Mouse (Mus musculus) liver (tissue): Measurements from ENCODE around the gene Usp16.

ENCODE experiments used
- DNase-seq: peaks from one replicate; pipeline ENCODE4 v3.0.0-alpha.2; 2020; ENCODE audit warnings: mixed read lengths

The Usp16 gene

DNA sequence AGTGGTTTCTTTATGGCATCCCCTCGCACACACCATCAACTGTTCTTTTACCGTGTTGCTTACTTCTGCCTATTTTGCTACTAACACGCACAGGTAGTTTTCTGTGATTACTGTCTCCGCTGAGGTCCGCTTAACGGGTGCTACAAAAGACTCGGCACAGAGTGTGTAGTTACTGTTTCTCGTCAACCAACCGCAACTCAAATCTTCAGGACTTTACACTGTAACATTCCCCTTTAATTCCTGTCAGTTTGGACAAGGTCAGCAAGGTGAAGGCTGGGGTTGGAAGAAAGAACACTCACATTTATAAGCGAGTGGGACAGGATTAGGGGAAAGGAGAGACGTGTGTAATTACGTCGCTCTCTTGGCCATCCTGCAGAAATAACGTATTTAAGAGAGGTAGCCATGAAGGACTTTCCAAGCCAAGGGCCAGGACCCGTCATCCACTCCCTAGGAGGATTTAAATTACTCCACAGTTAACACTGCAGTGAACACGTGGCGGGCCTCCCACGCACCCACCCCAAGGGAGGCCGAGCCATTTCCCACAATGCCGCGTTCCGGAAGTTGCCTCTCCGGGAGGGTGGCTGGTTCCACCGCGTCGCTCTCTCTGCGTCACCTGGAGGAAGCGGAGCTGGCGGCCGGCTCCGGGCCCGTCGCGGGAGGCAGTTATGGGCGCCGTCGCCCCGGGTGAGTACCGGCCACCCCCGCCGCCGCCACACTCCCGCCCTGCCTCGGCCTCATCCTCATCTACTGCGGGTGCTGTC, at the start of gene Usp16:
Usp16 (plus strand) TSS at position 285 of the 761 bp plus-strand sequence.
- peak; percentile 90 for DNase-seq

DNA sequence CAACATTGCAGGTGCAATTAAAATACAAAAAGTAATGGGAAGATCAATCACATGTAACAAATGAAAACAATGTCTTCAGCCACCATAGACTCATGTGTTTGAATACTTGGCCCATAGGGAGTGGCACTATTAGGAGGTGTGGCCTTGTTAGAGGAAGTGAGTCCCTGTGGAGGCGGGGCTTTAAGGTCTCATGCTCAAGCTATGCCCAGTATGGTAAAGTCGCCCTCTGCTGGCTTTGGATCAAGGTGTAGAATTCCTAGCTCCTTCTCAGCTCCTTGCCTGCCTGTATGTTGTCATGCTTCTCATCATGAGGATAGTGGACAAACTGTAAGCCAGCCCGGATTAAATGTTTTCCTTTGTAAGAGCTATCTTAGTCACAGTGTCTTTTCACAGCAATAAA, 49.5 kb upstream of the Usp16 start:
- DNase-seq: peak; percentile 69

DNA sequence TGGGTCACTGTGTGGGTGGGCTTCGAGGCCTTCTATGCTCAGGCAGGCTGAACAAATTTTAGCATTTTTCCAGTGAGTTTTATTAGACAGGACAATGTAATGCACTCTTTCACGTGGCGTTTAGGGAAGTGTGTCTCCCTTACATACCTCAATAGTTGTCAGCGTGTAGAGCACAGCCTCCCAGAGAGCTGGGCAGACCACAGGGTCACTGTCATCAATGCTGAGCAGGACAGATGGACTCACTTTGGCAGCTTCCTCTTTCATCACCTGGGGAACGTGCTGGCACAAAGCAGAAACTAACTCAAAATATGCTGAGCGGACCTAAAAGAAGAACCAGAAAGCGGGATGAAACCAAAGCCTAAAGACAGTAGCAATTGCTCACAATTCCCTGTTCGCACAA, 33.8 kb upstream of the Usp16 start:
- no peak for DNase-seq

DNA sequence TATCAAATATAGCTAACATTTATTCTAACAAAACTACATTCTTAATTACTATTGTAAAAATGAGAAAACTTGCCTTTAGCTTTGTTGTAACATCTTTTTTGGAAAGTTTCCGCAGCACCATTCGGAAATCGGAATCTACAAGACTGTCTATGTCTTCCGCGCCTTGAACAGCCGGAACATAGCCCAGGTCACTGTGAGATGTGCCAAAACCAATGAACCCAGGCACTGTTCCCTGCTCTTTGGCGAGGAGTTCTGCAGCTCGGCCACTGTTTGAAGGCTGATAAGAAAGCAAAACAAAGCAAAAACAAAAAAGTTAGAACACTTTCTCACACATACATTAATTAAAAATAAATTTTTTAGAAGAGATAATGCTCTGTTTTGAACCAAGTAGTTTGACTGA, 27.0 kb upstream of the Usp16 start:
- DNase-seq: no peak

DNA sequence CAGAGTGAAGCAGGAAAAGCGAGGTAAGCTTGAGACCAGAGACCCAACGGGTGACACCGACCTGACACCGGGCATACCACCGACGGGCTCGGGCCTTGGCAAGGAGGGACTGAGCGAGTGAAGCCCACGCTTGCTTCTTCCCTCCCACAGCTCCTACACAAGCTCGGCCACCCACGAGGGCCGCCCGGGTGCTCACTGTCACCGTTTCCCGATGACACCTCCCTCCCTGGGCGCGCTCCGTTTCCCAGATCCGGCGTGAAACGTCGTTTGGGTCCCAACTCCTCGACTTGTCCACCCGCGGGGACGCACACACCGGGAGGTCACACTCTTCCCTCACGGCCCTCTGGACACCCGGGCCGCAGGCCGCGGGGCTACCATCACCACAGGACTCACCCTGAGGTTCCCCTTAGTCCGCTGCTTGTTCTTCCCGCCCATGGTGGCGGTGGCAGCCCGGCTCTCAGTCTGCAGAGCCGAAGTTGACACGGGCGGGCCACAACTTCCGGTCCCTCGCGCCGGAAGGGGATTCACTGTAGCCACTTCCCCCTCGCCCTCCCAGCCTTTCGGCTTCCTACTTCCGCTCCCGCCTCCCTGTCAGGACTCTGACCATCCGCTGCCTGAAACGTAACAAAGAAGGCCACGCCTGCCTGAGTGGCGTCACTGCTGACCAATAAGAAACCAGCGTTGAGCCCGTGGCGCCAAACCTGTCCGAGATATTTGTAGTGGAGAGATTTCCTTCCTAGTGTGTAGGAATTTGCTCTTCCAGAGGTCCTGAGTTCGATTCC, 22.3 kb upstream of the Usp16 start, which contains the start of gene Ltn1:
Ltn1 (minus strand) TSS at position 580 of the 782 bp plus-strand sequence.
- peak; percentile 97 for DNase-seq

DNA sequence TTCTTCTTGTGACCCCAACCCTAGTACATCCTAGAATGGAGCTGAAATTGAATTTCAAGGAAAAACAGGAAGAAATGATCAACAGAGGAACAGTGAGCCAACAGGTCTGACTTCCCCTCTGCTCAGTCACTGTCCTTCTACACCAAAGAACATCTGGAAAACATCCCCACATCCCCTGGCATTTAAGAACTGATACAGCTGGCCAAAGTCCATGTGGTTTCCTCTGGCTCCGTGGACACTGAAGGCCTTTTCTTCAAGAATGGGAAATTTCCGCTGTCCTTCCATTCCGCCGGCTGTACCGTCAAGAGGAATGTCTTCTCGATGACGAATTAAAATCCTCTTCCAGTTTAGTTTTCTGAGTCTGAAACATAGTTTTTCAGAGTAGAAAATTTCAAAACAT, 20.2 kb upstream of the Usp16 start:
- DNase-seq: no peak

DNA sequence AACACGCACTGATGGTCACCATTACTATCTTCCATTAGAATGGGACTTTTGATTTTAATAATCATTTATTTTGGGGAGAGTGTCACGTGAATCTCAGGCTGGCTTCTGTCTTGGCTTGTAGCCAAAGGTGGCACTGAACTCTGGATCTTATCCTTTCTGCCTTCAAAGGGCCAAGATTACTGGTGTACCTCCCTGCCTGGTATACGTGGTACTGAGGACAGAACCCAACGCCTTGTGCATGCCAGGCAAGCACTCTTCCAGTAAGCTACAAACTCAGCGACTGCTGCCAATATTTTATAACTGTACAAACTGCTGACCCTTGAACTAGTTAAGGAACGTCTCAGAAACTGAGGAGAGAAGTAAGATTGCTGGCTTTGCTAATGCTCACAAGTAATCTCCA, 19.6 kb upstream of the Usp16 start:
- DNase-seq: no peak

DNA sequence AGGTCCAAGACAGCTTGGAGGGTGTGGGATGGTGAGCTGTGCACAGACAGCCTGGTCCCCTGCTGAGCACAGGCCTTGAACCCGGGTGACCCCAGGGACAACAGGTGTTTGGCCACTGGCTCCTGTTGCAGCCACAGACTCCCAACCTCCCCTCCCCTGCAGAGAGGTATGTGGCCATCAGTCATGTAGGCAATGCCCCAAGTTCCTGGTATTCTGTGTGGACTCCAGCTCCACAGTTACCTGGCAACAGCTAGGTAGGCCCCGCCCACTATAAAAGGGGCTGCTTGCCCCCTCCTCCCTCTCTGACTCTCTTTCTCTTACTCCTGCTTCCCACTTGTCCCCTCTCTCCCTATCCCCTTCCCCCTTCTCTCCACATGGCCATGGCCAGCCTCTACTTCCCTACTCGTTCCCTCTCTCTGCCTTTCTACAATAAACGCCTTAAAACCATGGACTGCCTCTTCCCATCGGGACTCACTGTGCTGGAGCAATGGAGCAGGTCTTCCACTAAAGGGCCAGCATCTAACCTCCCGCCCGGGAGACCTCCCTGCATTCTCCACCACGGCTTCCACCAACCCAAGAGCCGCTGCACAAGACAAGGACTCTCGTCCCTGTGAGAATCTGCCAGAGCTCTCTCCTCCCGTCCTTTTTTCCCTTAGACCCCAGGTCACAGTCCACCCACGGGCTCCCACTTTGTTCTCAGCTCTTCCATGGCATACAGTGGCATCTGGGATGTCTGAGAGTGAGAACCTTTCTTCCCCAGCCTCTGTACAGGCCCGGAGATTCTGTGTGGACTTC, 18.9 kb upstream of the Usp16 start:
- DNase-seq: no peak

DNA sequence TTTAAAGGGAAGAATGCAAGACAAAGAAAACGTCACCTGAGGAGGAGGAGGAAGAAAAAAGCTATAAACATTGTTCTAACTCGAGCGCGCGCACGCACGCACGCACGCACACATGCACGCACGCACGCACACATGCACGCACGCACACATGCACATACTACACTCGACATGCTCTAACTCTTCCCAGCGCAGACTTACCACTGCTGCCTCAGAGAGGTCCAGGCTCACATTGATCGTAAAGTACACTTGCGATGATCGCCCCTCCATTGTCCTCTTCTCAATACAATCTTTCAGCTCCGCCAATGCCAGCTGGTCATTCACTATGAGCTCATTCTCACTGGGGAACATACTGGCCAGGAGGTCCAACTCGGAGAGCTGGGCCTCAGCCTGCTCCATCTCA, 17.4 kb upstream of the Usp16 start:
- DNase-seq: no peak

DNA sequence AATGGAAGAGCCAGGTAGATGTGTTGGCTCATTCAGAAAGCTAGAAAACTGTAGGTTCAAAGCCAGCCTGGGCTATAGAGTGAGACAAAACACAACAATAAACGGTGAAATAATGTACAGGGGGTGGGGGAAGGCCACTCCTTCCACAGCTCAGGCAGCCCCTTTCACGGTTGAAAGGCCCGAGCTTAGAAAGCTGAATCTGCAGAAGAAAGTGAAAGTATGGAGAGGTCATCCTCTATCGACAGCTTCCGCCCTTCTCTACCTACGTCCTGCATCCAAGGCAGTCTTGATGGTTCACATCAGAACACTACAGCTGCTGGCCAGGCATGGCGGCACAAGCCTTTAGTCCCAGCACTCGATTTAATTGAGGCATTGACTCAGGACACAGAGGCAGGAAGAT, 15.8 kb upstream of the Usp16 start:
- DNase-seq: no peak

DNA sequence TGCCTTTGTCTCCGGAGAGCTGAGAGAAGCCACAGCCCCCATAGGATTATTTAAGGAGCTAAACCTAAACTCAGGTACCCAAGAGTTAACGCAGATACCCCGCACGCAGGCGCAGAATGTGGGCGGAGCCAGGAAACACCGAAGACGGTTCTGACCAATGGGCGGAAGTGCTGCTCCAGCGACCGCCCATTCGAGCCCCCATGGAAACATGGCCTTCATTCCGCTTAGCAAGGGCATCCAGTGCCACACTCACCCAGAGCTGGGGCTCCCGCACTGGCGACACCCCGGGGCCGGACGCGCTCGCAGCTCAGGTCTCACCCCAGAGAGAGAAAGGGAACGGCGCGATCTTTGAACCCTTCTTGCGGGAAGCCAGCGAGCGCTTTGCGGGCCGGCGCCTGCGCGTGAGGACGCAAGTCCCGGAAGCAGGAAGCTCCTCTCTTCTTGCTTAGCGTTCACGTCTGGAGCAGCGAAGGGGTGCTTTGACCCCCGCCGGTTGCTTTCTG, 14.3 kb upstream of the Usp16 start, which contains the start of gene Rwdd2b:
Rwdd2b (minus strand) TSS at position 390 of the 503 bp plus-strand sequence.
- DNase-seq: peak; percentile 95

DNA sequence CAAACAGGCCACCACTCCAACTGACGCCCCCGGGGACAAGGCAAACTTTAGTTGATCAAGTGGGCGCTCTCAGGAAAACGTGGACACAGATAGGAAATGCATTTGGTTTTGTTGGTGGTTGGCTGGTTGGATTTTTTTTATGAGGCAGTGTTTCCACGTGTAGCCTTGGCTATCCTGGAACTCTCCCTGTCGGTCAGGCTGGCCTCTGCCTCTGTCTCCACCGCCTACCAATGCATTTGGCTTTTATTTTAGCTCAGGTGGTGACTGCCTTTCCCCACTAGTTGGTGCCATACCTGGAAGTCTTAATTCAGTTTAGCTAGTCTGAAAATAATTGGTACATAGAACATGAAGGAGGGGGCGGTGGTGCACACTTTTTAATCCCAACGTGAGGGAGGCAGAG, 13.4 kb upstream of the Usp16 start:
- peak; percentile 33 for DNase-seq

DNA sequence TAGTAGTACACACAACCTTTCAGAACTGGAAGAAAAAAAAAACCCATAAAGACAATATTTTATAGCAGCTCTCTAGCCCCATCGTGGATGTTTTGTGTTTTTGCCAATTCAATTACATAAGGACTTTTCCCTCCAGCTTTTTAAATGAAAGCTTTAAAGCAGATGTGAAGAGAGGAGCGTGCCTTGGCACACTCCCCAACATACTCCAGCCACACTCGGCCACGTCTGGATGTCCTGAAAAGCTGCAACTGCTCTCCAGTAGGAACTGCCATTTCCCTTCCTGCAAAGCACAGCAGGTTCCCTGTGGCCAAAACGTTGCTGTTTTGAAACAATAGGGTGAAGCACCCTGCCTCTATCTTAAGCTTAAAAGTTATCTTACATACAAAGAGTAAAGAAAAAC, 12.2 kb upstream of the Usp16 start:
- DNase-seq: no peak

DNA sequence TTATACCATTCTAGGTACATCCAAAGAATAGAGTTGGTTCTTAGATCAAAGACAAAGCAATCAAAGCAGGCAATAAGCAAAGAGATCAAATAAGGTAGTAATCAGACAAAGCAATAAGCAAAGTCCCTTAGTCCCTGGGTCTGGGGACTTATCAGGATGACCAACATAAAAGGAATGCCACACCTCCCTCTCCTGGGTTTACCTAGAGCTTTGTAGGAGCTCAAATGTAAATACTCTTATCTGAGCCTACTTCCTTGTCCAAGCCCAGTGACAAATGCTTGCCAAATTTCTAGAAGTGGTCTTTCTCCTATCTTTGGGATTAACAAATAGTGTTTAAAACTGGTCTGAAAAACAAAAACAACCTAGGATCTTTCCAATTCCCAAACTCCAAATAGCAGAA, 11.3 kb upstream of the Usp16 start:
- DNase-seq: no peak

DNA sequence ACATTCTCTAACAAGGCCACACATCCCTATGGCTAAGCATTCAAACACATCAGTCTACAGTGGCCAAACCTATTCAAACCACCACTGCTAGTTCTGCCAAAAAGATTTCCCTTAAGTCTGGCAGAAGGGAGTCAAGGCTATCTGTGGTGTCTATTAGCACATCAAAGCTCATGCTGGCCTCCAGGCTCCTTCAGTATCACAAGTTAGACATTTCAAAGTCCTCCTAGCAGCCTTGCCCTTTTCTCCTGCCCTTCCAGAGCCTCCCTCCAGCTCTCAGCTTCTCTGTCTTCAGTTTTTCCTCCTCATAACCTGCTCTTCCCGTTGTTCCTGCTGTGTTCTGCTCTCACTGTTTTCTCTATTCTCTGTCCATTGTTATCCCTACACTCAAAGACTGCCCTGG, 10.4 kb upstream of the Usp16 start:
- DNase-seq: no peak

DNA sequence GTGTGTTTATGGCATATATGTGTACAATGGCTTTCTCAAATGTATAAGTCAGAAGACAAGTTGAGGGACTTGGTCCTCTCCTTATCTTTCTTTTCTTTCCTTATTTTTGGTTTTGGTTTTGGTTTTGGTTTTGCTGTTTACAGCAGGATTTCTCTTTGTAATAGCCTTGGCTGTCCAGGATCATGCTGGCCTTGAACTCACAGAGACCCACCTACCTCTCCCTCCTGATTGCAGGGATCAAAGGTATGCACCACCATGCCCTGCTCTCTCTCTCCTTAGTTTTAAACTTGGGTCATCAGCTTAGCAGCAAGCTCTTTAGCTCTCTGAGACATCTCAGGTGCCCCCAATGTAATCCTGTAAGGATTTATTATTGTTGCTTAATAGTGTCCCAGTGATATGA, 9.4 kb upstream of the Usp16 start:
- no peak for DNase-seq

DNA sequence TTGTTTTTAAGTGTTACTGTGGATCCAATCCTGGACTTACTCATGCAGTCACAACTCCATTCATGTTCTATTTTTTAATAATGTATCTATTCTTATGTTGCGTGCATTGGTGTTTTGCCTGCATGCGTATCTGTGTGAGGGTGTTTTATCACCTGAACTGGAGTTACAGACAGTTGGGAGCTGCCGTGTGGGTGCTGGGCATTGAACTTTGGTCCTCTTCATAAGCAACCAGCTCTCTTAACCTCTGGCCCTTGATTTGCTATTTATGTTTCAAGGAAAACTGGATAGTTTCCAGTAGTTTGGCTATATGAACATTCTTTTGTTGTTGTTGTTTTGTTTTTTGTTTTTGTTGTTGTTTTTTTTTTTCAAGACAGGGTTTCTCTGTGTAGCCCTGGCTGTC, 9.0 kb upstream of the Usp16 start:
- DNase-seq: no peak

DNA sequence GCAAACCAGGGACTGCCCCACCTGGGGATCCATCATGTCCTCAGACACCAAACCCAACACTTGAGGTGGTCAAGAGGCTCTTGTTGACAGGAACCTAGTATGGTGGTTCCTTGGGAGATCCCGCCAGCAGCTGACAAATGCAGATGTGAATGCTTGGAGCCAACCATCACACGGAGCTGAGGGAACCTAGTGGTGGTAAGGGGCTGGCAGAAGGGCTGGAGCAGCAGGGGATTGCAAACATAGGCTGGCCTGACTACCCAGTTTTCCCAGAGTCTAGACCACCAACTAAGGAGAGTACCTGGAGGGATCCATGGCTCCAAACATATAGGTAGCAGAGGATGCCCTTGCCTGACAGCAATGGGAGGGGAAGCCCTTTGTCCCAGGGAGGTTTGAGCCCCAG, 1.3 kb upstream of the Usp16 start:
- no peak for DNase-seq

DNA sequence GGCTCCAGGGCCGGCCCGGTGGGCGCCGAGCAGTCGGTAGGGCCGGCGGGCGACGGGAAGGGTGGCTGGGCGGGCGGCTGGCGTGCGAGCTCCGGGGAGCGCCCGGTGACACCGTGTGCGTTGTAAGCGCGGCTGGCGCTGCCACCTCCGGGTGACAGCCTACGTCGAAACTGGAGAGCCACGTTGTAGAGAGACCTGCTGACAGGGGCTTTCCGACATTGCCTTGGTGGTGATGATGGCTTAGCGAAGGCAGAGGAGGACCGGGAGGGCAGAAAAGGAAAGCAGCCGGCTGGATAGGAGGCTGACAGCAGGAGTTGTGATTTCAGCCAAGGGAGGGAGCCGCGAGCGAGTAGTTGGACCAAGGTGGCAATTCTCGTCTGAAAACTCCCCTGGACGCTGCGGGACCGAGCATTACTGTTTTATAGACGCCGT, 693 bp downstream of the Usp16 start:
- DNase-seq: no peak

DNA sequence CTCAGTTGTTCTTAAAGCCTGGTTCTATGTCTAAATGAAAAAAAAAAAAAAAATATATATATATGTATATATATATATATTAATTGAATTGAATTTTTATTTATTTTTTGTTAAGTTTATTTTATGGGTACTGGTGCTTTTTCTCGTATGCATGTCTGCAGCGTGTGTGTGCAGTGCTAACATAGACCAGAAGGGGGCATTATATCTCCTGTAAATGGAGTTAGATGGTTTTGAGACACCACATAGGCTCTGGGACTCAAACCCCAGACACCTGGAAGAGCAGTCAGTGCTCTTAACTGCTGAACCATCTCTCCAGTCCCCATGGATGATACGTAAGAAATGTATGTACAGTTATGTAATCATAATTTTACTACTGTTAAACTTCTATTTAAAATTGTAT, 4.2 kb downstream of the Usp16 start:
- DNase-seq: no peak

DNA sequence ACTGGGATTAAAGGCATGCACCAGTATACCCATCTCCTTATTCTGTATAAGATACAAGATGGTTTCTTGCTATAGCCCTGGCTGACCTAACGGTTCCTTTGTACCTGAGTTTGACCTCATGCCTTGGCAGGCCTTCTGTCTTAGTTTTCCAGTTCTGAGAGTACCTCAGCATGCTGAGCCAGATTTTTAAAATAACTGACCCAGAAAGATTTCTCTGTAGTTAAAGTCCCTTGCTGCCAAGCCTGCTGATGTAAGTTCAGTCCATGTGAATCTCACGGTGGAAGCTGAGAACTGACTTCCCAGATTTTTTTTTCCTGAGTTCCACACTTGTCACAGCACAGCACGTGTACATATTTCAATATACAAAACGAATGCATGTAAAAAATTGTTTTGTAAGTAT, 16.1 kb downstream of the Usp16 start:
- no peak for DNase-seq

DNA sequence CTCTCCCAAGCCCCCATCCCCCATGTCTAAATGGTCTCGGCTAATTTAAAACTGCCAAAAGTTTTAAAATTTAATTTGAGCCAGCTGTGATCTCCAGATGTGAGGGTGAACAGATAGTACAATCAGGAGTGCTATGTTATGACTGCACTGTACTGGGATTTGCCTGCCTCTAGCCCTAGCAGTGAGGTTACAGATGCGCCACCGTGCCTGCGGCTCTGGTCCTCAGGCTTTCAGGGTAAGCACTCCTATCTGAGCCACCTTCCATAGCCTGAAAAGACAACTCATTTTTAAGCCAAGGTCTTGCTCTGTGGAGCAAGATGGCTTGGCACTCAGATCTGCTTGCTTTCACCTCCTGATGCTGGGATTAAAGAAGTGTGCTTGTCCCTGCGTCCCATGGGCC, 29.9 kb downstream of the Usp16 start:
- DNase-seq: no peak

DNA sequence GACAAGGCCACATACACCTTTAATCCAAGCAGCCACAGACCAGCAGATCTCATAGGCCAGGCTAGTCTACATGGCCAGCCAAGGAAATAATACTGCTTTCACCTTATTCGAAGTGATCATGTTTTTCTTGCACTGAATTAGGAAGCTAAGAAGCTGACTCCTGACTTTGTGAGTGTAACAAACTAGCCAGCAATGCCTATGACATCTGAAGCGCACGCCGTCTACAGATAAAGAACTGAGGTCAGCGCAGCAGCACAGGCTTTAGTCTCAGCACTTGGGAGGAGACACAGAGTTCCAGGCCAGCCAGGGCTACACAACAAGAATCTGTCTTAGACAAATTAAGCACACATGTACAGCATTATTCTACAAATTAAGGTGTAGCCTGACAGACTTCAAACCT, 32.2 kb downstream of the Usp16 start:
- no peak for DNase-seq
